Mouse (Mus musculus): Measurements from ENCODE around the gene Hoxb5.

The Hoxb5 gene

GRCm38 (mm10) chr11:96303151-96304099 is at the start of gene Hoxb5:
Hoxb5 (plus strand) TSS chr11:96303336.
- in situ Hi-C loops (cut with MboI; ENCODE audit: low pct_unique_long_range_greater_than_20kb in 1 of 2, low sequenced_read_pairs in 2 of 2, unreplicated experiment in 1 of 2): loop anchor here (10.0 to 25.0 kb wide), 2 partner anchors 251 to 559 kb away; no protein-coding TSS in a partner anchor

- in situ Hi-C loops (cut with MboI; ENCODE audit: low pct_unique_long_range_greater_than_20kb in 1 of 2, low sequenced_read_pairs in 2 of 2, unreplicated experiment in 1 of 2): no loop called here
Observed at GRCm38 (mm10) chr11:96254221-96254620, 48.9 kb upstream of the Hoxb5 start.

GRCm38 (mm10) chr11:96255111-96255995 is 47.8 kb upstream of the Hoxb5 start:
- in situ Hi-C loops (cut with MboI; ENCODE audit: low pct_unique_long_range_greater_than_20kb in 1 of 2, low sequenced_read_pairs in 2 of 2, unreplicated experiment in 1 of 2): no loop called here

GRCm38 (mm10) chr11:96255996-96256445 is 47.1 kb upstream of the Hoxb5 start:
- in situ Hi-C loops (cut with MboI; ENCODE audit: low pct_unique_long_range_greater_than_20kb in 1 of 2, low sequenced_read_pairs in 2 of 2, unreplicated experiment in 1 of 2): no loop called here

GRCm38 (mm10) chr11:96257141-96257540 is 46.0 kb upstream of the Hoxb5 start:
- in situ Hi-C loops (cut with MboI; ENCODE audit: low pct_unique_long_range_greater_than_20kb in 1 of 2, low sequenced_read_pairs in 2 of 2, unreplicated experiment in 1 of 2): no loop called here

- in situ Hi-C loops (cut with MboI; ENCODE audit: low pct_unique_long_range_greater_than_20kb in 1 of 2, low sequenced_read_pairs in 2 of 2, unreplicated experiment in 1 of 2): no loop called here
Observed at GRCm38 (mm10) chr11:96259038-96259437, 44.1 kb upstream of the Hoxb5 start.

GRCm38 (mm10) chr11:96259511-96259910 is 43.6 kb upstream of the Hoxb5 start:
- in situ Hi-C loops (cut with MboI; ENCODE audit: low pct_unique_long_range_greater_than_20kb in 1 of 2, low sequenced_read_pairs in 2 of 2, unreplicated experiment in 1 of 2): no loop called here

GRCm38 (mm10) chr11:96260310-96260970 is 42.7 kb upstream of the Hoxb5 start:
- in situ Hi-C loops (cut with MboI; ENCODE audit: low pct_unique_long_range_greater_than_20kb in 1 of 2, low sequenced_read_pairs in 2 of 2, unreplicated experiment in 1 of 2): no loop called here

GRCm38 (mm10) chr11:96261323-96261890 is 41.7 kb upstream of the Hoxb5 start:
- in situ Hi-C loops (cut with MboI; ENCODE audit: low pct_unique_long_range_greater_than_20kb in 1 of 2, low sequenced_read_pairs in 2 of 2, unreplicated experiment in 1 of 2): no loop called here

- in situ Hi-C loops (cut with MboI; ENCODE audit: low pct_unique_long_range_greater_than_20kb in 1 of 2, low sequenced_read_pairs in 2 of 2, unreplicated experiment in 1 of 2): no loop called here
Observed at GRCm38 (mm10) chr11:96262262-96262830, 40.8 kb upstream of the Hoxb5 start.

- in situ Hi-C loops (cut with MboI; ENCODE audit: low pct_unique_long_range_greater_than_20kb in 1 of 2, low sequenced_read_pairs in 2 of 2, unreplicated experiment in 1 of 2): no loop called here
Observed at GRCm38 (mm10) chr11:96263636-96264389, 39.3 kb upstream of the Hoxb5 start.

- in situ Hi-C loops (cut with MboI; ENCODE audit: low pct_unique_long_range_greater_than_20kb in 1 of 2, low sequenced_read_pairs in 2 of 2, unreplicated experiment in 1 of 2): no loop called here
Observed at GRCm38 (mm10) chr11:96264390-96265020, 38.6 kb upstream of the Hoxb5 start.

GRCm38 (mm10) chr11:96265954-96266353 is 37.2 kb upstream of the Hoxb5 start:
- in situ Hi-C loops (cut with MboI; ENCODE audit: low pct_unique_long_range_greater_than_20kb in 1 of 2, low sequenced_read_pairs in 2 of 2, unreplicated experiment in 1 of 2): no loop called here

GRCm38 (mm10) chr11:96267021-96267920 is 35.9 kb upstream of the Hoxb5 start:
- in situ Hi-C loops (cut with MboI; ENCODE audit: low pct_unique_long_range_greater_than_20kb in 1 of 2, low sequenced_read_pairs in 2 of 2, unreplicated experiment in 1 of 2): no loop called here

- in situ Hi-C loops (cut with MboI; ENCODE audit: low pct_unique_long_range_greater_than_20kb in 1 of 2, low sequenced_read_pairs in 2 of 2, unreplicated experiment in 1 of 2): no loop called here
Observed at GRCm38 (mm10) chr11:96268031-96268745, 34.9 kb upstream of the Hoxb5 start.

All from mouse embryonic stem cell (cell line).